Mouse (Mus musculus): ENCODE data around the gene Ccr1.

- no peak for TF ChIP-seq POLR2A (IDR thresholded peaks at IDR 0.05; ENCODE audit: low read depth, low read length)
- no peak for TF ChIP-seq CTCF (IDR thresholded peaks at IDR 0.05; ENCODE audit: borderline replicate concordance, insufficient read depth, low read length)
Measured at GRCm38 (mm10) chr9:123932911-123933675, 35.4 kb downstream of the Ccr1 start.

Data from embryonic fibroblast, embryonic 13.5 days (primary cell).